Mouse (Mus musculus) myocyte (in vitro differentiated cells): ENCODE results near the gene Tnnt3.

Source experiments
- CEBPB ChIP-seq: IDR thresholded peaks from 2 replicates; pipeline ENCODE4 v1.6.1; 2011; ENCODE audit warnings: mild to moderate bottlenecking, moderate library complexity; ENCODE audit not compliant: poor library complexity, insufficient read depth, severe bottlenecking
- E2F4 ChIP-seq: IDR thresholded peaks from one replicate; pipeline ENCODE4 v1.6.1; 2011; ENCODE audit warnings: mild to moderate bottlenecking, control low read depth, moderate library complexity; ENCODE audit not compliant: insufficient read depth
- MAX ChIP-seq: IDR thresholded peaks from one replicate; pipeline ENCODE4 v1.6.1; 2011; ENCODE audit warnings: low read depth, mild to moderate bottlenecking, control low read depth
- MYOD1 ChIP-seq, 3 experiments: IDR thresholded peaks; one replicate each; pipeline ENCODE4 v1.6.1; 2011; ENCODE audit warnings: control low read depth in 2 of 3, low read depth in 2 of 3, mild to moderate bottlenecking in 2 of 3, moderate library complexity in 1 of 3; ENCODE audit not compliant: insufficient read length in 2 of 3, control insufficient read depth in 1 of 3
- MYOG ChIP-seq, 3 experiments: IDR thresholded peaks; one replicate each; pipeline ENCODE4 v1.6.1; 2011; ENCODE audit warnings: control low read depth in 2 of 3, low read depth in 2 of 3, mild to moderate bottlenecking in 2 of 3; ENCODE audit not compliant: insufficient read length in 2 of 3, control insufficient read depth in 1 of 3, insufficient read depth in 1 of 3
- POLR2A ChIP-seq: IDR thresholded peaks from one replicate; pipeline ENCODE4 v1.6.1; 2011; ENCODE audit warnings: low read depth, mild to moderate bottlenecking, control low read depth, moderate library complexity; ENCODE audit not compliant: insufficient read length
- POLR2AphosphoS2 ChIP-seq: IDR thresholded peaks from one replicate; pipeline ENCODE4 v1.6.1; 2011; ENCODE audit warnings: low read depth, control low read depth; ENCODE audit not compliant: insufficient read length
- REST ChIP-seq: IDR thresholded peaks from one replicate; pipeline ENCODE4 v1.6.1; 2011; ENCODE audit warnings: mild to moderate bottlenecking, control low read depth, moderate library complexity; ENCODE audit not compliant: insufficient read depth, insufficient read length
- TCF12 ChIP-seq: IDR thresholded peaks from one replicate; pipeline ENCODE4 v1.6.1; 2011; ENCODE audit warnings: mild to moderate bottlenecking, control low read depth; ENCODE audit not compliant: poor library complexity, insufficient read depth, severe bottlenecking
- TCF3 ChIP-seq: IDR thresholded peaks from one replicate; pipeline ENCODE4 v1.6.1; 2011; ENCODE audit warnings: low read depth, control low read depth; ENCODE audit not compliant: insufficient read length
- USF1 ChIP-seq: IDR thresholded peaks from one replicate; pipeline ENCODE4 v1.6.1; 2011; ENCODE audit warnings: low read depth, mild to moderate bottlenecking, control low read depth, moderate library complexity

DNA sequence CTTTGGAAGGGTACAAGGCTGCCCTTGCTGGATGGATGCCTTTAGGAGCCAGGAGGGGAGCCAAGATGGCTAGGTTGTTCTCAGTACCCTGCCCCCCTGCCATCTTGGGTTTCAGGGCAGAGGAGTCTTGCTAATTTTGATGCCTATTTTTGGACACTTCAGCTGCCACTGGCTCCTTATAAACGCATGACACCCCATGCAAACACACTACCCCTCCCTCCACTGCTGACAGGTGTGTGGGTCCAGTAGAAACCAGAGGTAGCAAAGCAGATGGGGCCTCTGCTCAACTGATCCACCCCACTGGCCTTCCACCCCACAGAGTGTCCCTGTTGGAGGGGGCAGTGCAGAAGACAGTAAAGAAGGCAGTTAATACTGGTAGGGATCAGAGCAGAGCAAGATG lies 1.4 kb downstream of the Tnnt3 start:
- TF ChIP-seq USF1 (no peak), POLR2A (peak; percentile 57), MAX (no peak), TCF3 (peak; percentile 37), TCF12 (peak; percentile 95), POLR2AphosphoS2 (peak; percentile 75), CEBPB (no peak), REST (no peak), E2F4 (no peak), MYOG (IDR thresholded peaks at IDR 0.05; ENCODE audit: control insufficient read depth in 1 of 3, insufficient read depth in 1 of 3, insufficient read length in 2 of 3, low read depth in 2 of 3) (peak; percentile 89 to 99 (median 98)), MYOD1 (IDR thresholded peaks at IDR 0.05; ENCODE audit: control insufficient read depth in 1 of 3, insufficient read length in 2 of 3, low read depth in 2 of 3) (peak; percentile 95 to 97 (median 97))
